Mouse (Mus musculus) C2C12 (cell line): ENCODE results near the gene Trex1. TPM values are rescaled to one million over a fixed set of nuclear protein-coding genes. Genes with fewer than 3 reads are reported as not detected.

Source experiments
- H3K27me3 ChIP-seq: one replicate; pipeline ENCODE4 v1.6.1; 2011; ENCODE audit not compliant: control insufficient read depth, insufficient read depth, insufficient read length
- H3K36me3 ChIP-seq: one replicate; pipeline ENCODE4 v1.6.1; 2011; ENCODE audit not compliant: control insufficient read depth, insufficient read depth
- H3K4me3 ChIP-seq: one replicate; pipeline ENCODE4 v1.5.1; 2011; ENCODE audit warnings: mild to moderate bottlenecking, control low read depth; ENCODE audit not compliant: poor library complexity, insufficient read depth, severe bottlenecking
- H3K79me2 ChIP-seq: one replicate; pipeline ENCODE4 v1.6.1; 2011; ENCODE audit not compliant: control insufficient read depth, insufficient read depth
- H3K79me3 ChIP-seq: one replicate; pipeline ENCODE4 v1.6.1; 2011; ENCODE audit warnings: low read depth, control low read depth
- H3ac ChIP-seq: one replicate; pipeline ENCODE3; 2011; ENCODE audit warnings: low read depth; ENCODE audit not compliant: control insufficient read depth, insufficient read length
- CEBPB ChIP-seq: IDR thresholded peaks from one replicate; pipeline ENCODE4 v1.6.1; 2011; ENCODE audit warnings: low read depth, mild to moderate bottlenecking, control low read depth, moderate library complexity
- CTCF ChIP-seq: IDR thresholded peaks from one replicate; pipeline ENCODE4 v1.5.1; 2011; ENCODE audit not compliant: control insufficient read depth, insufficient read depth, insufficient read length
- FOSL1 ChIP-seq: IDR thresholded peaks from one replicate; pipeline ENCODE4 v1.8.0; 2011; ENCODE audit warnings: mild to moderate bottlenecking, low read length; ENCODE audit not compliant: poor library complexity, insufficient read depth, severe bottlenecking
- MAX ChIP-seq: IDR thresholded peaks from one replicate; pipeline ENCODE4 v1.6.1; 2011; ENCODE audit warnings: mild to moderate bottlenecking, control low read depth
- MYOD1 ChIP-seq: IDR thresholded peaks from one replicate; pipeline ENCODE4 v1.6.1; 2011; ENCODE audit warnings: low read depth; ENCODE audit not compliant: control insufficient read depth, insufficient read length
- MYOG ChIP-seq: IDR thresholded peaks from one replicate; pipeline ENCODE4 v1.6.1; 2011; ENCODE audit not compliant: control insufficient read depth, insufficient read length; ENCODE audit errors: extremely low read depth
- USF1 ChIP-seq: IDR thresholded peaks from one replicate; pipeline ENCODE4 v1.6.1; 2011; ENCODE audit warnings: low read depth, mild to moderate bottlenecking, control low read depth, moderate library complexity
- polyA plus RNA-seq: library from polyadenylated mRNA; unstranded; fragments of >200 nt; fragmentation: generic; extraction: Trizol; gene quantifications from one replicate; pipeline ENCODE4 v1.2.1, GENCODE M21; 2012; ENCODE audit warnings: missing spikeins

Gene Trex1
- polyA plus RNA-seq, 1 experiment: 12.7 TPM

DNA sequence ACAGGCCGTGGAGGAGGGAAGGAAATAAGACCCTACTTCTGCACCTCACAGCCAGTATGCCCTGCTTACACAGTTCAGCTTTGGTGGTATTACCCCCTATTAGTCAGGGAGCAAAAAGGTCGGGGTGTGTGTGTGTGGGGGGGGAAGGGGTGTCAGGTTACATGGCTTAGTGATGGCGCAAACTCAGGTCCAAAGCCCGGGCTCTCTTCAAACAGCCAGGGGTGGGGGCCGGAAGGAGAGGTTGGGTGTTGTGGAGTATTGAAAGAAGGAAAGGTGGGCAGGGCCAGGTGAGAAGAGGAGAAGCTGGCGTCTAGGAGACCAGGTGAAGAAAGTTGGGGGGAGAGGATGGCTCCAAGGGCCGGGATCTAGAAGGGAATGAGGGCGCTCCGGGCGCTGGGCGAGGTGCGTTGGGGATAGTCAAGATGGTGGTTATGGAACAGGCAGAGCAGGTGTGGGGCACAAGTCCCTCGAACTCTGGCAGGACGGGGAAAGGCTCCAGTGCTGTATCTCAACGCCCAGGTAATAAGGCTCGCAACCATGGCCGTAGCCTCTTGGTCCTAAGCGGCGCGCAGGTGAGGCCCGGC is 35.1 kb upstream of the Trex1 start:
- peaks cover 5% of the 10 kb centered on the region for H3K36me3 ChIP-seq
- H3K79me2 ChIP-seq: peaks cover 7% of the 10 kb centered on the region
- peak overlapping the region; percentile 38 for H3K4me3 ChIP-seq
- H3K27me3 ChIP-seq: no peaks in the 10 kb centered on the region
- H3ac ChIP-seq: peak overlapping the region; percentile 44
- TF ChIP-seq MYOD1 (no peak), CTCF (no peak), MAX (no peak), MYOG (no peak)
- H3K79me3 ChIP-seq: no peaks in the 10 kb centered on the region

DNA sequence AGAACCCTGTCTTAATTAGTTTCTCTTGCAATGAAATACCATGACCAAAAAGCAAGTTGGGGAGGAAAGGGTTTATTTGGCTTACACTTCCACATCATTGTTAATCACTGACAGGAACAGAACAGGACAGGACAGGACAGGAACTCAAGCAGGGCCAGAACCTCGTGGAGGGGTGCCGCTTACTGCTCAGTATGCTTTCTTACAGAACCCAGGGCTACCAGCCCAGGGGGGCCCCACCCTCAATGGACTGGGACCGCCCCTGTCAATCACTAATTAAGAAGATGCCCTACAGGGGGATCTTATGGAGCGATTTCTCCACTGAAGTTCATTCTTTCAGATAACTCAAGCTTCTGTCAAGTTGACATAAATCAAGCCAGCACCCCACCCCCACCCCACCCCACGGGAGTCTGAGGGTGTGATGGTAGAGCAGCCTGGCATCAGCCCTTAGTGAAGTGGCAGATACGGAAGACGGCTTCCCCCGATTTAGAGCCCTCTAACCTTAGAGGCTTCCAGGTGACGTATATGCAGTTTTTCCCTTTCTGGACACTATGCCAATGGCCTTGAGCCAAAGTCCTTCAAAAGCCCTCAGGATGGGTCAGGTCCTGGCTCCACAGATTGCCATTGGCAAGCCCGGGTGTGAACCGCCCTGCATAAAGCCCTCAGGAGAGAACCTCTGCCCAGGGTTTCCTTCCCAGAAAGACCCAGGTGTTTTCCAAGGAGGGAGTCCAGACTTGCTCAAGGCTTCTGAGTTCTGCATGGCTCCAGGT is 34.4 kb upstream of the Trex1 start:
- Histone ChIP-seq H3K79me3 (no peaks in the 10 kb centered on the region), H3K36me3 (peaks cover 5% of the 10 kb centered on the region), H3K27me3 (no peaks in the 10 kb centered on the region), H3K4me3 (no peak overlapping the region), H3K79me2 (peaks cover 7% of the 10 kb centered on the region), H3ac (no peak overlapping the region)
- TF ChIP-seq USF1 (no peak), MAX (no peak), MYOD1 (no peak), FOSL1 (no peak), CEBPB (no peak), CTCF (no peak), MYOG (no peak)

DNA sequence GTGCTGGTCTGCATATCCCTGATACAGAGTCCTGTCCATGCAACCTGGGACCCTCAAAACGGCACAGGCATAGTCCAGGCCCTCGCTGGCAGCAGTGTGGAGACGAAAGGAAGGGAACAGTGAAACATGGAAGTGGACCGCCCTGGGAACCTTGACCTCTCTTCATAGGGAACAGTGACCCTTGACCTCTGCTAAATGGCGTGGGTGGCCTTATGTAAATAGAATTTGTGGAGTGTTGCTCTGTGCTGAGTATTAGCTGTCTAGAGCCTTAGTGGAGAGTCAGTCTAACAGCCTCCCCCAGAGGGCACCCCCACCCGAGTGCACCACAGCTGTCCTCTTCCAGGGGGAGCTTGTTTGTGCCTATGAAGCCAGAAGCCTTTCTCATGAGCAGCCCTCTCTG is 33.3 kb upstream of the Trex1 start:
- Histone ChIP-seq H3K27me3 (no peaks in the 10 kb centered on the region), H3K4me3 (no peak overlapping the region)

DNA sequence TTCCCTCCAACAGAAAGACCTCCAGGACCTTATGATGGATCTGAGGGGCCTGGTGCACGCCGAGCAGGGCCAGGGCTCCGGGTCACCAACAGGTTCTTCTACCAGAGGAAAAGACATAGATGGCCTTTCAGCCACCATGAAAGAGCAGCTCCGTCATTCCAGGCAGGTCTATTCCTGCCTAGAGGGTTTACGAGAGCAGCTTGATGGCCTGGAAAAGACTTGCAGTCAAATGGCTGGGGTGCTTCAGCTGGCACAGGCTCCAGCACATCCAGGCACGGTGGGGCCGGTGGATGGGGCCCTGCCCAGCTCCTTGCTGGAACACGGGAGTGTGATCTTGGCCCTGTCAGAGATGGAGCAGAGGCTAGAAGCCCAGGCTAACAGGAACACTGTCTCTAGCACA is 32.3 kb upstream of the Trex1 start:
- TF ChIP-seq MYOG: no peak
- TF ChIP-seq FOSL1: no peak
- TF ChIP-seq USF1: no peak
- TF ChIP-seq CEBPB: no peak
- TF ChIP-seq CTCF: no peak
- no peak for TF ChIP-seq MAX
- TF ChIP-seq MYOD1: no peak
- H3K79me2 ChIP-seq: peaks cover 5% of the 10 kb centered on the region
- no peaks in the 10 kb centered on the region for H3K27me3 ChIP-seq
- H3ac ChIP-seq: no peak overlapping the region
- no peaks in the 10 kb centered on the region for H3K79me3 ChIP-seq
- H3K36me3 ChIP-seq: peaks cover 5% of the 10 kb centered on the region
- no peak overlapping the region for H3K4me3 ChIP-seq

More for the DNA sequence above, 33.3 kb upstream of the Trex1 start:
- Histone ChIP-seq H3K79me2 (peaks cover 7% of the 10 kb centered on the region), H3K36me3 (peaks cover 5% of the 10 kb centered on the region), H3K79me3 (no peaks in the 10 kb centered on the region), H3ac (no peak overlapping the region)
- no peak for TF ChIP-seq MYOD1
- TF ChIP-seq CEBPB: no peak

DNA sequence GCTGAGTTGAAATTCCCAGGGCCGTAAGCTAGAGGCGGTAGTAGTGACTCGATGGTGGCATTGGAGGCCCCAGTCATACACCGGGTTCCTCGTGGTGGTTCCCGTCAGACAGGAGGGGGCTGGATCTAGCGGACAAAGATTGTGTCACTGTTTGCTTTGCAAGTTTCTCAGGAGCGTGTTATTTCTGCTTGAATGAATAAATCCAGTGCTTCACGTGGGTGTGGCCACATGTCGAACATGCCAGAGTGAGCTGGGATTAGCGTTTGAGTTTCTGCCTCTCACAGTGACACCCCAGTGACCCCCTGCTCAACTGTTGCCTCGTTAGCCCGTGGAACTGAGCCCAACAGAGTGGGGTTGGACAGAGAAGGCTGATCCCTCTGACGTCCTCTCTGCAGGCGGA is 30.9 kb upstream of the Trex1 start:
- no peaks in the 10 kb centered on the region for H3K27me3 ChIP-seq
- H3ac ChIP-seq: no peak overlapping the region
- no peaks in the 10 kb centered on the region for H3K79me2 ChIP-seq
- TF ChIP-seq USF1: no peak
- no peak for TF ChIP-seq FOSL1
- TF ChIP-seq MYOD1: no peak
- no peak for TF ChIP-seq MYOG
- TF ChIP-seq CEBPB: no peak
- TF ChIP-seq CTCF: no peak
- TF ChIP-seq MAX: no peak
- H3K36me3 ChIP-seq: peaks cover 5% of the 10 kb centered on the region
- H3K4me3 ChIP-seq: no peak overlapping the region
- H3K79me3 ChIP-seq: no peaks in the 10 kb centered on the region

DNA sequence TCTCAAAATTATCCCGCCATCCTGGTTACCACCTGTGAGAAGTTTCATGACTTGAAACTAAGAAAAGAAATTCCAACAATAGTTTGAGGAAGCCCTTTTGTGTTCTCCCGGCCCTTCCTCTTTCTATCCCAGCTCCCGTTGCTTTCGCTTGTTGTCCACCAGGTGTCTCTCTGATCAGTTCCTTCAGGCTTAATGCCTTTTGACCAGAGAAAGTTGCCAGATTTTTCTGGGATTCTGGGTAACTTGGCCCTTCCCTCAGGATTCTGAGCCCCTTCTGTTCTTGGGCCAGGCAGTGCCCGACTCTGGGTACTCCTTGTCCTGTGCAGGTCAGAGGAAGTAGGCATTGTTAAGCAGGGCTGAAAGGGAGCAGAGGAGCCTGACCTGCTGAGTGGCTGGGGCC is 28.5 kb upstream of the Trex1 start:
- no peak overlapping the region for H3K4me3 ChIP-seq
- no peaks in the 10 kb centered on the region for H3K27me3 ChIP-seq
- H3ac ChIP-seq: no peak overlapping the region
- H3K79me2 ChIP-seq: peaks cover 6% of the 10 kb centered on the region
- H3K36me3 ChIP-seq: peaks cover 5% of the 10 kb centered on the region
- no peak for TF ChIP-seq FOSL1
- TF ChIP-seq MYOD1: no peak
- TF ChIP-seq USF1: no peak
- TF ChIP-seq CEBPB: no peak
- no peak for TF ChIP-seq MYOG
- no peak for TF ChIP-seq CTCF
- no peak for TF ChIP-seq MAX
- peaks cover 1% of the 10 kb centered on the region for H3K79me3 ChIP-seq
